Mouse (Mus musculus) bone marrow macrophage, adult 2 months (primary cell): ENCODE data around the gene Abhd12b.

Experiments
- CTCF ChIP-seq: IDR thresholded peaks from 2 replicates; pipeline ENCODE4 v1.5.1; 2012; ENCODE audit warnings: low read depth, mild to moderate bottlenecking, low read length, moderate library complexity
- POLR2A ChIP-seq: IDR thresholded peaks from 2 replicates; pipeline ENCODE4 v1.6.1; 2012; ENCODE audit warnings: mild to moderate bottlenecking, low read depth, low read length, borderline replicate concordance

- TF ChIP-seq POLR2A (no peak), CTCF (no peak)
Measured at GRCm38 (mm10) chr12:70134627-70135235, 19.2 kb upstream of the Abhd12b start.
